Mouse (Mus musculus): ENCODE results near the gene Olfr222.

GRCm38 (mm10) chr11:59560906-59561305, 15.1 kb downstream of the Olfr222 start:
- TF ChIP-seq POLR2A (IDR thresholded peaks at IDR 0.05; ENCODE audit: low read depth, low read length) (no peak), CTCF (IDR thresholded peaks at IDR 0.05; ENCODE audit: extremely low read depth, insufficient read depth, insufficient read length, insufficient replicate concordance) (no peak)
